In genomic region chr8:108829305-108829717, GRCm38 (mm10) we compare ENCODE assay signal across 8 mouse cellular contexts.
DNase-seq lines count a peak whose midpoint lies in the region; ATAC-seq lines count a peak whose summit lies in the region.

No protein-coding gene starts in this region.

- ATAC-seq in cerebellum, adult (ENCODE audit: insufficient number of reproducible peaks, low FRiP score, low TSS enrichment) = no peak
- ATAC-seq in megakaryocyte-erythroid progenitor cell, adult 5-6 weeks (replicated peaks; ENCODE audit: low FRiP score, low TSS enrichment, poor library complexity, severe bottlenecking) = no peak

- intact Hi-C loops in gastrocnemius, postnatal 14 days (cut with DNase I; ENCODE audit: low total_unique reads) = no loop called here
- intact Hi-C loops in left cerebral cortex, postnatal 25 days (cut with DNase I) = no loop called here

- peak; percentile 9 for DNase-seq in cerebellum, adult 11 months
- DNase-seq in embryo, embryonic 11.5 days (ENCODE audit: low read depth, low spot score) = peak; percentile 46
- DNase-seq in gastrocnemius, postnatal 14 days = peak; percentile 64
- DNase-seq in left cerebral cortex, postnatal 25 days (ENCODE audit: low spot score in 2 of 2) = peak; percentile 26 to 48
- DNase-seq in right cerebral cortex, adult 2 months (ENCODE audit: low spot score in 2 of 2) = peak; percentile 10 to 27
- no peak for DNase-seq in adrenal gland, adult 2 months
